ENCODE assay signal across 21 mouse cellular contexts in genomic region chr5:53565213-53565794, GRCm38 (mm10).
DNase-seq lines count a peak whose midpoint lies in the region; ATAC-seq and TF ChIP-seq lines count a peak whose summit lies in the region.
"Had no signal": no experiment of that assay in that cellular context is flagged by ENCODE, and none has a peak within 500 bp of the region (broad histone marks: within the 10 kb centered on the region; RNA-seq: fewer than 3 reads in every experiment).

No protein-coding gene starts in this region.

- H3K27ac ChIP-seq in limb, embryonic 14.5 days (replicated peaks; ENCODE audit: low read depth, low read length): peak overlapping the region; percentile 26; the same call in 1 of the 2 replicates
- no peak overlapping the region for H3K27ac ChIP-seq in limb, embryonic 10.5 days
- H3K27ac ChIP-seq in intestine, embryonic 15.5 days: 0 out of 2 replicates have a peak overlapping the region, but pooled peaks have one; percentile 15
- H3K27ac ChIP-seq: heart, adult 2 months; hindbrain, embryonic 14.5 days; kidney, postnatal 0 days had no signal

- no peak overlapping the region for H3K4me3 ChIP-seq in limb, embryonic 14.5 days (replicated peaks; ENCODE audit: low read length)
- no peak overlapping the region for H3K4me3 ChIP-seq in limb, embryonic 10.5 days
- H3K4me3 ChIP-seq in intestine, embryonic 15.5 days (replicated peaks): no peak overlapping the region
- H3K4me3 ChIP-seq: erythroblast, embryonic 14.5 days; heart, adult 2 months had no signal

- H3K27me3 ChIP-seq in limb, embryonic 14.5 days (ENCODE audit: control insufficient read depth, insufficient read depth, low read length): no peaks in the 10 kb centered on the region
- H3K27me3 ChIP-seq in limb, embryonic 10.5 days (ENCODE audit: low read depth, poor library complexity, severe bottlenecking): no peaks in the 10 kb centered on the region
- no peaks in the 10 kb centered on the region for H3K27me3 ChIP-seq in intestine, embryonic 15.5 days (replicated peaks)
- H3K27me3 ChIP-seq: Patski had no signal

- ATAC-seq in limb, embryonic 14.5 days (ENCODE audit: low FRiP score, low read depth): no peak
- no peak for ATAC-seq in intestine, embryonic 15.5 days
- no peak for ATAC-seq in activated CD4-positive, CD25-positive, alpha-beta regulatory T cell, adult 4 months
- ATAC-seq: forebrain, embryonic 14.5 days; liver, postnatal 0 days; Patski had no signal

- peak; percentile 18 for DNase-seq in limb, embryonic 14.5 days (ENCODE audit: low spot score)
- DNase-seq in limb, embryonic 10.5 days (ENCODE audit: low spot score): no peak
- DNase-seq in 3134 (ENCODE audit: extremely low read depth, insufficient read length, low spot score) (peak; percentile 65), NIH3T3 (ENCODE audit: low read depth) (peak; percentile 88)
- DNase-seq in kidney, postnatal 25 days: no peak
- DNase-seq: adrenal gland, postnatal 14 days; B cell, adult 2 months; cerebellum, adult 9-11 months; gastrocnemius, postnatal 25 days; heart, adult 2 months; heart, postnatal 36 days; kidney, adult 11 months; liver, postnatal 0 days; thymus, postnatal 36 days had no signal

- peaks cover 7% of the 10 kb centered on the region; the same call in 1 of the 2 replicates for H3K4me1 ChIP-seq in limb, embryonic 14.5 days (ENCODE audit: control insufficient read depth, insufficient read depth, low read length)
- peaks cover 5% of the 10 kb centered on the region; the same call in 1 of the 2 replicates for H3K4me1 ChIP-seq in limb, embryonic 10.5 days
- H3K4me1 ChIP-seq in intestine, embryonic 15.5 days (replicated peaks): no peaks in the 10 kb centered on the region

- no peaks in the 10 kb centered on the region for H3K36me3 ChIP-seq in limb, embryonic 14.5 days (ENCODE audit: control insufficient read depth, insufficient read depth, low read length)
- no peaks in the 10 kb centered on the region for H3K36me3 ChIP-seq in limb, embryonic 10.5 days
- H3K36me3 ChIP-seq in intestine, embryonic 15.5 days: no peaks in the 10 kb centered on the region

- H3K4me2 ChIP-seq in limb, embryonic 14.5 days (replicated peaks; ENCODE audit: low read depth, low read length, severe bottlenecking): no peak overlapping the region
- H3K4me2 ChIP-seq in intestine, embryonic 15.5 days (replicated peaks): no peak overlapping the region
- H3K4me2 ChIP-seq: hindbrain, embryonic 14.5 days had no signal

- H3K9ac ChIP-seq in limb, embryonic 14.5 days (ENCODE audit: low read depth, low read length, severe bottlenecking): no peak overlapping the region
- H3K9ac ChIP-seq in intestine, embryonic 15.5 days: no peak overlapping the region
- H3K9ac ChIP-seq: hindbrain, embryonic 14.5 days; liver, postnatal 0 days had no signal

- H3K9me3 ChIP-seq in limb, embryonic 14.5 days (ENCODE audit: control insufficient read depth, low read length): no peaks in the 10 kb centered on the region
- no peaks in the 10 kb centered on the region for H3K9me3 ChIP-seq in limb, embryonic 10.5 days (replicated peaks)
- H3K9me3 ChIP-seq in intestine, embryonic 15.5 days: no peaks in the 10 kb centered on the region

- no peak for TF ChIP-seq POLR2A in limb, embryonic 14.5 days (IDR thresholded peaks at IDR 0.05; ENCODE audit: borderline replicate concordance, extremely low read depth, insufficient read depth, insufficient read length)

- 45% methylated on average over 5 of the region's 5 CpGs for WGBS in limb, embryonic 14.5 days
- 88% methylated on average over 5 of the region's 5 CpGs for WGBS in limb, embryonic 10.5 days
- 55% methylated on average over 5 of the region's 5 CpGs for WGBS in intestine, embryonic 15.5 days

Comparison
In these comparisons a context has a peak if more than half of its experiments do, and no peak if none do; other contexts are left out.
1. DNase-seq: peak in limb, embryonic 14.5 days (single experiment), 3134 (single experiment) and NIH3T3 (single experiment); none in limb, embryonic 10.5 days (single experiment) and kidney, postnatal 25 days (0 of 2).